Mouse (Mus musculus) olfactory bulb, adult 2 months (tissue): ENCODE results near the gene Dynlrb1. TPM values are rescaled to one million over a fixed set of nuclear protein-coding genes. Genes with fewer than 3 reads are reported as not detected.

ENCODE experiments used
- H3K27ac ChIP-seq: fragments of 200-500 bp; 2 replicates; pipeline ENCODE4 v1.5.1; 2012; ENCODE audit warnings: low read depth, low read length; ENCODE audit not compliant: insufficient read depth
- H3K4me1 ChIP-seq: fragments of 200-500 bp; 2 replicates; pipeline ENCODE4 v1.6.1; 2012; ENCODE audit warnings: low read length; ENCODE audit not compliant: control insufficient read depth, insufficient read depth
- H3K4me3 ChIP-seq: fragments of 200-500 bp; 2 replicates; pipeline ENCODE4 v1.5.1; 2012; ENCODE audit warnings: mild to moderate bottlenecking, low read depth, low read length, moderate library complexity; ENCODE audit not compliant: insufficient read depth
- CTCF ChIP-seq: fragments of 200-500 bp; IDR thresholded peaks from 2 replicates; pipeline ENCODE4 v1.5.1; 2012; ENCODE audit warnings: low read depth, mild to moderate bottlenecking, low read length, moderate library complexity; ENCODE audit not compliant: insufficient read depth
- POLR2A ChIP-seq: fragments of 200-500 bp; IDR thresholded peaks from 2 replicates; pipeline ENCODE4 v1.6.1; 2012; ENCODE audit warnings: mild to moderate bottlenecking, low read depth, low read length, moderate library complexity; ENCODE audit not compliant: insufficient read depth
- WGBS: fragments of 180-500 bp; shearing (Covaris S2); methylation state at CpG from one replicate; pipeline ENCODE4 v1.1.7; 2018; 5-methylcytosine and 5-hydroxymethylcytosine counted together
- polyA plus RNA-seq: library from polyadenylated mRNA; stranded (reverse); fragments of >200 nt; gene quantifications from 2 replicates; pipeline ENCODE4 v1.2.4, GENCODE M21; 2012; ENCODE audit warnings: low replicate concordance; ENCODE audit not compliant: missing spikeins, insufficient read depth, insufficient read length

Gene Dynlrb1
- polyA plus RNA-seq = not detected in 2 replicates

- Histone ChIP-seq H3K4me3 (peak within 1 kb of the TSS; percentile 78), H3K27ac (peak within 1 kb of the TSS; percentile 80), H3K4me1 (peaks cover 11% of the 10 kb centered on the region)
- TF ChIP-seq CTCF = no peak
- WGBS = under 1% methylated on average over 50 of the region's 50 CpGs
Measured at GRCm38 (mm10) chr2:155236362-155236992, at the start of gene Dynlrb1. Dynlrb1 (plus strand) TSS chr2:155236533.

GRCm38 (mm10) chr2:155207419-155207818 is 28.9 kb upstream of the Dynlrb1 start:
- TF ChIP-seq POLR2A = no peak
- TF ChIP-seq CTCF = no peak
- 75% methylated on average over 2 of the region's 2 CpGs for WGBS
- no peak overlapping the region for H3K4me3 ChIP-seq
- H3K4me1 ChIP-seq = no peaks in the 10 kb centered on the region
- no peak overlapping the region for H3K27ac ChIP-seq

GRCm38 (mm10) chr2:155223145-155223544 is 13.2 kb upstream of the Dynlrb1 start:
- WGBS = 61% methylated on average over 2 of the region's 2 CpGs
- no peak for TF ChIP-seq CTCF
- TF ChIP-seq POLR2A = no peak
- H3K4me3 ChIP-seq = no peak overlapping the region
- no peaks in the 10 kb centered on the region for H3K4me1 ChIP-seq
- no peak overlapping the region for H3K27ac ChIP-seq

- no peak for TF ChIP-seq POLR2A
- TF ChIP-seq CTCF = no peak
- Histone ChIP-seq H3K4me3 (no peak overlapping the region), H3K27ac (no peak overlapping the region), H3K4me1 (no peaks in the 10 kb centered on the region)
- 79% methylated on average over 7 of the region's 7 CpGs for WGBS
Measured at GRCm38 (mm10) chr2:155224721-155225120, 11.6 kb upstream of the Dynlrb1 start.

- peak overlapping the region; percentile 78 for H3K4me3 ChIP-seq
- peaks cover 11% of the 10 kb centered on the region for H3K4me1 ChIP-seq
- no peak for TF ChIP-seq POLR2A
- no peak for TF ChIP-seq CTCF
- H3K27ac ChIP-seq = peak overlapping the region; percentile 80
- 1% methylated on average over 13 of the region's 13 CpGs for WGBS
Measured at GRCm38 (mm10) chr2:155235746-155236361, 479 bp upstream of the Dynlrb1 start.

- TF ChIP-seq POLR2A (no peak), CTCF (no peak)
- Histone ChIP-seq H3K27ac (no peak overlapping the region), H3K4me1 (peaks cover 12% of the 10 kb centered on the region), H3K4me3 (peak overlapping the region; percentile 78)
- 2% methylated on average over 4 of the region's 4 CpGs for whole genome bisulfite sequencing
Measured at GRCm38 (mm10) chr2:155237276-155237675, 943 bp downstream of the Dynlrb1 start.

GRCm38 (mm10) chr2:155240915-155241314 is 4.6 kb downstream of the Dynlrb1 start:
- Histone ChIP-seq H3K27ac (no peak overlapping the region), H3K4me1 (peaks cover 24% of the 10 kb centered on the region), H3K4me3 (no peak overlapping the region)
- TF ChIP-seq POLR2A (no peak), CTCF (no peak)
- 64% methylated on average over 4 of the region's 4 CpGs for WGBS

GRCm38 (mm10) chr2:155242296-155242855 is 6.0 kb downstream of the Dynlrb1 start:
- H3K27ac ChIP-seq = peak overlapping the region; percentile 69
- no peak overlapping the region for H3K4me3 ChIP-seq
- TF ChIP-seq CTCF = no peak
- TF ChIP-seq POLR2A = no peak
- peaks cover 22% of the 10 kb centered on the region for H3K4me1 ChIP-seq
- 38% methylated on average over 7 of the region's 7 CpGs for WGBS

GRCm38 (mm10) chr2:155246231-155246630 is 9.9 kb downstream of the Dynlrb1 start:
- H3K4me1 ChIP-seq = peaks cover 12% of the 10 kb centered on the region
- no peak overlapping the region for H3K4me3 ChIP-seq
- TF ChIP-seq POLR2A (no peak), CTCF (no peak)
- H3K27ac ChIP-seq = no peak overlapping the region
- 96% methylated on average over 4 of the region's 4 CpGs for WGBS
